Mouse (Mus musculus): ENCODE data around the gene Krt16.

- no peak for TF ChIP-seq CTCF (IDR thresholded peaks at IDR 0.05; ENCODE audit: extremely low read depth, insufficient read depth, low read length)
- no peak for TF ChIP-seq POLR2A (IDR thresholded peaks at IDR 0.05; ENCODE audit: extremely low read depth, insufficient read depth, low read length)
Observed at GRCm38 (mm10) chr11:100255514-100255913, 6.8 kb upstream of the Krt16 start.
